Mouse (Mus musculus) hematopoietic stem cell, adult 5-6 weeks (primary cell): ENCODE results near the gene Slc36a4. TPM values are rescaled to one million over a fixed set of nuclear protein-coding genes. Genes with fewer than 3 reads are reported as not detected.

Experiments
- ATAC-seq, 2 experiments: fragments of 125-278 bp in 1 of 2; replicated peaks in 1 of 2; 2 replicates each; pipeline ENCODE4 v1.8.0; 2016 to 2017; ENCODE audit warnings: inconsistent platforms in 2 of 2, mild to moderate bottlenecking in 2 of 2, moderate number of reproducible peaks in 2 of 2, low read depth in 1 of 2, moderate TSS enrichment in 1 of 2; ENCODE audit not compliant: low FRiP score in 2 of 2, poor library complexity in 2 of 2, severe bottlenecking in 2 of 2, insufficient read depth in 1 of 2, low TSS enrichment in 1 of 2
- total RNA-seq: library from RNA; stranded (forward); fragments of 172-1452, 232-1000 nt; gene quantifications from 2 replicates; pipeline ENCODE4 v1.2.3, GENCODE M21; 2017

Gene Slc36a4
- total RNA-seq, 1 experiment from 2014 or later = 7.3 TPM

- ATAC-seq = no peak
Measured at GRCm38 (mm10) chr9:15772766-15773165, 63.2 kb downstream of the Slc36a4 start.

GRCm38 (mm10) chr9:15773426-15773825 lies 63.9 kb downstream of the Slc36a4 start:
- no peak for ATAC-seq

- ATAC-seq = no peak
Measured at GRCm38 (mm10) chr9:15774911-15775310, 65.4 kb downstream of the Slc36a4 start.

- no peak for ATAC-seq
Measured at GRCm38 (mm10) chr9:15781936-15782335, 72.4 kb downstream of the Slc36a4 start.

- ATAC-seq = no peak
Measured at GRCm38 (mm10) chr9:15786192-15786591, 76.7 kb downstream of the Slc36a4 start.

GRCm38 (mm10) chr9:15786610-15787009 lies 77.1 kb downstream of the Slc36a4 start:
- ATAC-seq = no peak

- no peak for ATAC-seq
Measured at GRCm38 (mm10) chr9:15792076-15792475, 82.5 kb downstream of the Slc36a4 start.

Other genes starting within 250 kb of the Slc36a4 start
- 9.8 and 15.5 TPM in 2 replicates for gene Smco4, start 216.3 kb upstream of the Slc36a4 start, total RNA-seq
- gene Deup1, start 81.8 kb upstream of the Slc36a4 start, total RNA-seq = not detected in 2 replicates
- not detected in 2 replicates for gene Mtnr1b, start 164.8 kb downstream of the Slc36a4 start, total RNA-seq